Mouse (Mus musculus) bone marrow, adult 2 months (tissue): Measurements from ENCODE around the gene Fosb. TPM values are rescaled to one million over a fixed set of nuclear protein-coding genes. Genes with fewer than 3 reads are reported as not detected.
A peak's percentile ranks its signal among the peaks of the same experiment; 100 is the strongest.

Source experiments
- H3K27ac ChIP-seq: fragments of 200-500 bp; 2 replicates; pipeline ENCODE4 v1.5.1; 2012; ENCODE audit warnings: low read depth, mild to moderate bottlenecking, control low read depth, inconsistent platforms, low read length; ENCODE audit not compliant: control insufficient read depth, poor library complexity, insufficient read depth
- H3K4me1 ChIP-seq: fragments of 200-500 bp; 2 replicates; pipeline ENCODE4 v1.6.1; 2011; ENCODE audit warnings: low read length; ENCODE audit not compliant: control insufficient read depth, insufficient read depth
- H3K4me3 ChIP-seq: fragments of 200-500 bp; replicated peaks from 2 replicates; pipeline ENCODE3; 2011; ENCODE audit warnings: mild to moderate bottlenecking, low read depth, low read length, control low read depth; ENCODE audit not compliant: control insufficient read depth
- CTCF ChIP-seq: fragments of 200-500 bp; IDR thresholded peaks from 2 replicates; pipeline ENCODE4 v1.5.1; 2011; ENCODE audit warnings: low read length, control low read depth; ENCODE audit not compliant: control insufficient read depth, insufficient read depth
- POLR2A ChIP-seq: fragments of 200-500 bp; IDR thresholded peaks from 2 replicates; pipeline ENCODE4 v1.6.1; 2011; ENCODE audit warnings: low read depth, mild to moderate bottlenecking, control low read depth, low read length, borderline replicate concordance; ENCODE audit not compliant: control insufficient read depth
- WGBS: fragments of 180-500 bp; shearing (Covaris S2); methylation state at CpG from one replicate; pipeline ENCODE4 v1.1.7; 2018; 5-methylcytosine and 5-hydroxymethylcytosine counted together
- polyA plus RNA-seq: library from polyadenylated mRNA; stranded (reverse); fragments of >200 nt; gene quantifications from 2 replicates; pipeline ENCODE4 v1.2.4, GENCODE M21; 2011; ENCODE audit warnings: low replicate concordance; ENCODE audit not compliant: missing spikeins, insufficient read depth, insufficient read length

The Fosb gene
- 0.50 and 1.1 TPM in 2 replicates for polyA plus RNA-seq

- Histone ChIP-seq H3K4me1 (no peaks in the 10 kb centered on the region; the same call in 1 of the 2 replicates), H3K4me3 (peak within 1 kb of the TSS; percentile 76), H3K27ac (peak within 1 kb of the TSS; percentile 57; the same call in 1 of the 2 replicates)
- WGBS = under 1% methylated on average over 49 of the region's 49 CpGs
- TF ChIP-seq CTCF (peak; percentile 18; the same call in 1 of the 2 replicates), POLR2A (no peak)
Measured at GRCm38 (mm10) chr7:19309884-19310641, at the start of gene Fosb. Fosb (minus strand) TSS chr7:19310051.

DNA sequence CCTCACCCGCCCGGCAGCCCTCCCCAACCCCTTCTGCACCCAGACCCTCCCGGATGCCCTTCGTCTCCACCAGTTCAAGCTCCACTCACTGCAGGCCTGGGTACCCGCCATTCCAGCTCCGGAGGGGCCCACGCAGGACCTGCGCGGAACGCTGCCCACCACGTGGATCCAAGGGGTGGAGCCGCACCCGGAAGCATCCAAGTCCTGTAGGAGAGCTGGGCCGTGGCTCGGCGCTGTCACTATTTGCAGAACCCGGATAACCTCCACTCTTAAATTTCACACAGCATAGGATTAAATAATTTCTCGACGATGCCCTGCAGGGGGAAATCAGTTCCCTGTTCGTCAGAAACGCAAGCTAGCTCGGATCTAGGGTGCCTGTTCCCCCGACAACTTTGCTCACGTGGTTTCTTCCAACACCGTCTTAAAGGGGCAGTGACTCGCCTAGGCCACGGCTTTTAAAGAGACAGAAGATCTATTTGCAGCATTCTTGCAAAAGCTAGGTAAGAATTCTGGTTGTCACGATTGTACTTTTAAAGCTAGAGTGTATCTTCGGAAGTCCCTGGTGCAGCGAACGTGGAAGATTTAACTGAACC lies 49.5 kb upstream of the Fosb start, which contains the start of the genes Cd3eap and Ppp1r13l:
Cd3eap (minus strand) TSS at position 185 of the 593 bp plus-strand sequence.
Ppp1r13l (plus strand) TSS at position 451 of the 593 bp plus-strand sequence.
- H3K4me3 ChIP-seq = peak within 1 kb of the TSS; percentile 76

GRCm38 (mm10) chr7:19358634-19359033 lies 48.8 kb upstream of the Fosb start:
- Histone ChIP-seq H3K4me1 (peaks cover 2% of the 10 kb centered on the region; the same call in 1 of the 2 replicates), H3K4me3 (peak overlapping the region; percentile 34), H3K27ac (no peak overlapping the region)
- no peak for TF ChIP-seq POLR2A
- TF ChIP-seq CTCF = no peak
- WGBS = 7% methylated on average over 13 of the region's 13 CpGs

More for the DNA sequence above, 49.5 kb upstream of the Fosb start, which contains the start of the genes Cd3eap and Ppp1r13l:
- WGBS = under 1% methylated on average over 31 of the region's 31 CpGs
- TF ChIP-seq POLR2A (peak; percentile 64; the same call in 1 of the 2 replicates), CTCF (no peak)
- Histone ChIP-seq H3K27ac (peak within 1 kb of the TSS; percentile 31), H3K4me1 (peaks cover 2% of the 10 kb centered on the region; the same call in 1 of the 2 replicates)

DNA sequence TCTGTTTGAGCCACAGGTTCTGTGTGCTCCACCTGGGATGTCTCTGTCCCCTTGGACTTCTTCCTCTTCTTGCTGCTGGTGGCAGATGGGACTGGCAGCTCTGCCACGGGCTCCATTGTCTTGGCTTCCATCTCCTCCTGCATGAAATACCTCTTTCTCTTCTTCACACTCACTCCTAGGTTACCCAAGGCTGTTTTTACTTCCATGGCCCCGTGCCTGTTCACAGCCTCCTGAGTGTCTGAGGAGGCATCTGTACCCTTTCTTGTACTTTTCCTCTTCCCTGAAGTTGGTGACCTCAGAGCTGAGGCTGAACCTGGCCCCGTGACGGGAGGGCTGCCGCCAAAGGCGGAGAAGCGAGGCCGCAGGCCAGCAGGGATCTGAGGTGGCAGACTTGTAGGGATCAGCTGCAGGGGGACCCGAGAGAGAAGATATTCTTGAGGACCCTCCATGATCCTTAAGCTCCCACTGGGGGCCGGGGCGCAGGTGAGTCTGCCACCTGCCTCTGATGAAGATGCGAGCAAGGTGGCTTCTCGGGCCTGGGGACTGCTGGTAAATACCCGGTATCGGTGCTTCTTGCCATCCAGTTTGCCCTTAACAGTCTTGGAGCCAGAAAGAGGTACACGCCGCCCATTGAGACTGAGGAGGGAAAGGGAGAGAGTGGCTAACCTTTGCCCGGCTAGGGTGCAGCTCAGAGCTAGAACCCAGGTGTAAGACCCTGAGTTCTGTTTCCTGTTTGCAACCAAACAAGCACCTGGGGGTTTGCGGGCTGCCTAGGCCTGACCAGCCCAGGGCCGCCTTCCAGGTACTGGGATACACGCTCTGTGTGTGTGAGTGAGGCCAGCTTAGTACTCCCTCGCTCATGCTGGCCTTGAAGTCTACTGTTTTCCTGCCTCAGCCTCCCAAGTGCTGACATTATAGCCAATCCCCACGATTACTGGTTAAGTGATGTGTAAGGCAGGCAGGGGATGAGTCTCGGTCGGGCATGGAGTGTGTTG lies 47.8 kb upstream of the Fosb start:
- 84% methylated on average over 25 of the region's 25 CpGs for whole genome bisulfite sequencing

DNA sequence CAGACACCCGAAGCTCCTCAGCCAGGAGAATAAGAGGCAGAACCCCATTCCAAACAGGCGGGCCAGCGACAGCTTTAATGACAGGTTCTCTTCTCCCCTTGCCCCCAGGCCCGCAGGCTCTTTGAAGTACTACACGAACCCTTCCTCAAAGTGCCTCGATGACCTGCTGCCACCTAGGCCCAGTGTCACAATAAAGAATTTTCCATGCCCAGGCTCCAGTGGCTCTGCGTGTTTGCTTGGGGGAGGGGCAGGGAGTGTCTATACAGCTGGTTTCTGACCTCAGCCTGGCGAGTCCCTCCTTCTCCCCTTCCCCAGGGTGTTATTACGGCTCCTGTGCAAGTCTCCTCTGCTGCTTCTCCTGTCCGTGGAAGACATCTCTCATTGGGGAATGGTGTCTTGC lies 46.5 kb upstream of the Fosb start:
- H3K4me1 ChIP-seq = peaks cover 2% of the 10 kb centered on the region; the same call in 1 of the 2 replicates
- no peak overlapping the region for H3K4me3 ChIP-seq
- 84% methylated on average over 10 of the region's 10 CpGs for WGBS
- H3K27ac ChIP-seq = no peak overlapping the region
- no peak for TF ChIP-seq CTCF
- TF ChIP-seq POLR2A = no peak

More for the DNA sequence above, 47.8 kb upstream of the Fosb start:
- Histone ChIP-seq H3K27ac (no peak overlapping the region; the same call in 1 of the 2 replicates), H3K4me3 (no peak overlapping the region), H3K4me1 (peaks cover 2% of the 10 kb centered on the region; the same call in 1 of the 2 replicates)
- TF ChIP-seq POLR2A = no peak
- no peak for TF ChIP-seq CTCF

- TF ChIP-seq POLR2A = no peak
- TF ChIP-seq CTCF = no peak
- no peak overlapping the region for H3K27ac ChIP-seq
- WGBS = 83% methylated on average over 5 of the region's 5 CpGs
- peaks cover 2% of the 10 kb centered on the region; the same call in 1 of the 2 replicates for H3K4me1 ChIP-seq
- H3K4me3 ChIP-seq = no peak overlapping the region
Measured at GRCm38 (mm10) chr7:19354991-19355390, 45.1 kb upstream of the Fosb start.

- 86% methylated on average over 8 of the region's 8 CpGs for WGBS
- TF ChIP-seq POLR2A = no peak
- no peak for TF ChIP-seq CTCF
- no peak overlapping the region for H3K4me3 ChIP-seq
Measured at GRCm38 (mm10) chr7:19350221-19350620, 40.4 kb upstream of the Fosb start.

More at GRCm38 (mm10) chr7:19350221-19350620, 40.4 kb upstream of the Fosb start:
- H3K4me1 ChIP-seq = no peaks in the 10 kb centered on the region; the same call in 1 of the 2 replicates
- H3K27ac ChIP-seq = no peak overlapping the region
